Mouse (Mus musculus) forebrain, embryonic 15.5 days (tissue): ENCODE measurements at regions not wholly inside any gene's neighbourhood (a gene's known extent, or its start where the extent isn't known, plus 50 kb on each side); places are given as distances from the start of the nearest gene placed in this dataset.

Experiments used
- ATAC-seq: fragments of 200-750 bp; cut with Nextera tagmentation; replicated peaks from 2 replicates; pipeline ENCODE4 v1.8.0; 2017; ENCODE audit warnings: mild to moderate bottlenecking, moderate TSS enrichment, moderate library complexity
- H3K27ac ChIP-seq: fragments of 300-500 bp; sonication (generic); replicated peaks from 2 replicates; pipeline ENCODE4 v1.5.1; 2015; ENCODE audit warnings: mild to moderate bottlenecking, inconsistent platforms
- H3K27me3 ChIP-seq: fragments of 300-500 bp; sonication (generic); 2 replicates; pipeline ENCODE4 v1.6.1; 2015; ENCODE audit warnings: inconsistent platforms
- H3K36me3 ChIP-seq: fragments of 300-500 bp; sonication (generic); 2 replicates; pipeline ENCODE4 v1.6.1; 2015; ENCODE audit warnings: mild to moderate bottlenecking, inconsistent platforms
- H3K4me1 ChIP-seq: fragments of 300-500 bp; sonication (generic); 2 replicates; pipeline ENCODE4 v1.6.1; 2015; ENCODE audit warnings: inconsistent platforms
- H3K4me2 ChIP-seq: fragments of 300-500 bp; sonication (generic); replicated peaks from 2 replicates; pipeline ENCODE4 v1.6.1; 2015; ENCODE audit warnings: mild to moderate bottlenecking, inconsistent platforms
- H3K4me3 ChIP-seq: fragments of 300-500 bp; sonication (generic); 2 replicates; pipeline ENCODE4 v1.5.1; 2015; ENCODE audit warnings: mild to moderate bottlenecking, inconsistent platforms
- H3K9ac ChIP-seq: fragments of 300-500 bp; sonication (generic); replicated peaks from 2 replicates; pipeline ENCODE4 v1.6.1; 2015; ENCODE audit warnings: mild to moderate bottlenecking, inconsistent platforms
- H3K9me3 ChIP-seq: fragments of 300-500 bp; sonication (generic); 2 replicates; pipeline ENCODE4 v1.6.1; 2016; ENCODE audit warnings: inconsistent platforms
- WGBS: fragments of 180-500 bp; shearing (Covaris S2); methylation state at CpG from one replicate; pipeline ENCODE4 v1.1.7; 2015; ENCODE audit warnings: mixed read lengths; 5-methylcytosine and 5-hydroxymethylcytosine counted together

- 92% methylated on average over 2 of the region's 2 CpGs for WGBS
- ATAC-seq, result no peak
- Histone ChIP-seq H3K9me3 (no peaks in the 10 kb centered on the region), H3K36me3 (no peaks in the 10 kb centered on the region), H3K9ac (no peak overlapping the region), H3K4me1 (peaks cover 8% of the 10 kb centered on the region; the same call in 1 of the 2 replicates), H3K4me2 (no peak overlapping the region), H3K27ac (no peak overlapping the region), H3K27me3 (no peaks in the 10 kb centered on the region), H3K4me3 (no peak overlapping the region)
Measured at GRCm38 (mm10) chr6:66344848-66345247, 190.3 kb upstream of the Mad2l1 start.

GRCm38 (mm10) chr6:66347356-66347755 lies 187.8 kb upstream of the Mad2l1 start:
- H3K4me1 ChIP-seq, result no peaks in the 10 kb centered on the region
- H3K27me3 ChIP-seq, result no peaks in the 10 kb centered on the region

GRCm38 (mm10) chr6:66361130-66361529 lies 174.1 kb upstream of the Mad2l1 start:
- 44% methylated on average over 3 of the region's 3 CpGs for WGBS

More at GRCm38 (mm10) chr6:66347356-66347755, 187.8 kb upstream of the Mad2l1 start:
- no peak overlapping the region for H3K27ac ChIP-seq
- H3K9me3 ChIP-seq, result no peaks in the 10 kb centered on the region
- no peak overlapping the region for H3K4me3 ChIP-seq
- no peak overlapping the region for H3K4me2 ChIP-seq
- H3K36me3 ChIP-seq, result no peaks in the 10 kb centered on the region
- no peak overlapping the region for H3K9ac ChIP-seq
- no peak for ATAC-seq
- 90% methylated on average over 2 of the region's 2 CpGs for WGBS

GRCm38 (mm10) chr6:66367263-66367662 lies 167.9 kb upstream of the Mad2l1 start:
- H3K4me1 ChIP-seq, result no peaks in the 10 kb centered on the region
- no peak overlapping the region for H3K9ac ChIP-seq
- H3K9me3 ChIP-seq, result no peaks in the 10 kb centered on the region
- H3K27ac ChIP-seq, result no peak overlapping the region
- no peaks in the 10 kb centered on the region for H3K36me3 ChIP-seq
- H3K4me3 ChIP-seq, result no peak overlapping the region
- H3K4me2 ChIP-seq, result no peak overlapping the region
- no peaks in the 10 kb centered on the region for H3K27me3 ChIP-seq
- ATAC-seq, result no peak

More at GRCm38 (mm10) chr6:66361130-66361529, 174.1 kb upstream of the Mad2l1 start:
- Histone ChIP-seq H3K27me3 (no peaks in the 10 kb centered on the region), H3K4me3 (no peak overlapping the region), H3K27ac (no peak overlapping the region), H3K9me3 (no peaks in the 10 kb centered on the region), H3K36me3 (no peaks in the 10 kb centered on the region), H3K4me2 (no peak overlapping the region), H3K9ac (no peak overlapping the region), H3K4me1 (no peaks in the 10 kb centered on the region)
- ATAC-seq, result no peak

GRCm38 (mm10) chr6:66381279-66381934 lies 153.8 kb upstream of the Mad2l1 start:
- 14% methylated on average over 1 of the region's 1 CpGs for WGBS
- Histone ChIP-seq H3K9ac (no peak overlapping the region), H3K4me2 (no peak overlapping the region), H3K4me3 (no peak overlapping the region), H3K4me1 (no peaks in the 10 kb centered on the region), H3K27me3 (no peaks in the 10 kb centered on the region), H3K36me3 (no peaks in the 10 kb centered on the region), H3K9me3 (no peaks in the 10 kb centered on the region), H3K27ac (no peak overlapping the region)
- ATAC-seq, result no peak

GRCm38 (mm10) chr6:66382347-66383010 lies 152.7 kb upstream of the Mad2l1 start:
- WGBS, result 94% methylated on average over 2 of the region's 2 CpGs
- no peak overlapping the region for H3K27ac ChIP-seq
- no peaks in the 10 kb centered on the region for H3K4me1 ChIP-seq
- H3K9ac ChIP-seq, result no peak overlapping the region
- H3K4me3 ChIP-seq, result no peak overlapping the region
- ATAC-seq, result no peak
- no peak overlapping the region for H3K4me2 ChIP-seq
- H3K36me3 ChIP-seq, result no peaks in the 10 kb centered on the region
- no peaks in the 10 kb centered on the region for H3K9me3 ChIP-seq
- H3K27me3 ChIP-seq, result no peaks in the 10 kb centered on the region

GRCm38 (mm10) chr6:66395147-66395546 lies 140.0 kb upstream of the Mad2l1 start:
- ATAC-seq, result no peak
- no peak overlapping the region for H3K9ac ChIP-seq
- no peak overlapping the region for H3K4me3 ChIP-seq
- no peaks in the 10 kb centered on the region for H3K9me3 ChIP-seq
- H3K4me1 ChIP-seq, result peaks cover 5% of the 10 kb centered on the region
- 95% methylated on average over 4 of the region's 4 CpGs for WGBS
- no peaks in the 10 kb centered on the region for H3K27me3 ChIP-seq
- H3K4me2 ChIP-seq, result no peak overlapping the region
- no peaks in the 10 kb centered on the region for H3K36me3 ChIP-seq
- H3K27ac ChIP-seq, result no peak overlapping the region

- Histone ChIP-seq H3K4me1 (peaks cover 11% of the 10 kb centered on the region), H3K27ac (no peak overlapping the region), H3K9me3 (no peaks in the 10 kb centered on the region), H3K4me2 (no peak overlapping the region), H3K9ac (no peak overlapping the region), H3K36me3 (no peaks in the 10 kb centered on the region), H3K4me3 (no peak overlapping the region), H3K27me3 (no peaks in the 10 kb centered on the region)
- 79% methylated on average over 8 of the region's 8 CpGs for WGBS
- no peak for ATAC-seq
Measured at GRCm38 (mm10) chr6:66397411-66397810, 137.8 kb upstream of the Mad2l1 start.

GRCm38 (mm10) chr6:66398674-66399073 lies 136.5 kb upstream of the Mad2l1 start:
- Histone ChIP-seq H3K4me1 (peaks cover 11% of the 10 kb centered on the region), H3K9me3 (no peaks in the 10 kb centered on the region), H3K27ac (no peak overlapping the region; the same call in 1 of the 2 replicates), H3K4me3 (no peak overlapping the region), H3K36me3 (no peaks in the 10 kb centered on the region), H3K27me3 (no peaks in the 10 kb centered on the region), H3K4me2 (no peak overlapping the region), H3K9ac (no peak overlapping the region)
- 21% methylated on average over 3 of the region's 3 CpGs for WGBS
- ATAC-seq, result peak; percentile 62

GRCm38 (mm10) chr6:66399091-66399755 lies 136.0 kb upstream of the Mad2l1 start:
- H3K4me3 ChIP-seq, result no peak overlapping the region
- WGBS, result 11% methylated on average over 4 of the region's 4 CpGs

GRCm38 (mm10) chr6:66401468-66401867 lies 133.7 kb upstream of the Mad2l1 start:
- Histone ChIP-seq H3K27me3 (no peaks in the 10 kb centered on the region), H3K4me1 (peaks cover 11% of the 10 kb centered on the region), H3K36me3 (no peaks in the 10 kb centered on the region), H3K4me2 (no peak overlapping the region), H3K9ac (no peak overlapping the region), H3K4me3 (no peak overlapping the region), H3K9me3 (no peaks in the 10 kb centered on the region), H3K27ac (0 out of 2 replicates have a peak overlapping the region, but pooled peaks have one; percentile 1)
- WGBS, result 11% methylated on average over 5 of the region's 5 CpGs
- 0 out of 2 replicates have a peak, but pooled peaks have one; percentile 41 for ATAC-seq

More at GRCm38 (mm10) chr6:66399091-66399755, 136.0 kb upstream of the Mad2l1 start:
- no peak overlapping the region for H3K4me2 ChIP-seq
- no peaks in the 10 kb centered on the region for H3K36me3 ChIP-seq
- H3K4me1 ChIP-seq, result peaks cover 11% of the 10 kb centered on the region
- peak; percentile 96 for ATAC-seq
- no peaks in the 10 kb centered on the region for H3K9me3 ChIP-seq
- no peaks in the 10 kb centered on the region for H3K27me3 ChIP-seq
- peak overlapping the region; percentile 11 for H3K27ac ChIP-seq
- no peak overlapping the region for H3K9ac ChIP-seq

- Histone ChIP-seq H3K9me3 (no peaks in the 10 kb centered on the region), H3K4me1 (peaks cover 11% of the 10 kb centered on the region), H3K27me3 (no peaks in the 10 kb centered on the region), H3K4me2 (no peak overlapping the region), H3K36me3 (no peaks in the 10 kb centered on the region), H3K9ac (no peak overlapping the region), H3K27ac (0 out of 2 replicates have a peak overlapping the region, but pooled peaks have one; percentile 3), H3K4me3 (no peak overlapping the region)
- 17% methylated on average over 5 of the region's 5 CpGs for WGBS
- ATAC-seq, result no peak
Measured at GRCm38 (mm10) chr6:66401868-66402440, 133.2 kb upstream of the Mad2l1 start.
